Mouse (Mus musculus) 3134 (cell line): ENCODE measurements at regions not wholly inside any gene's neighbourhood (a gene's known extent, or its start where the extent isn't known, plus 50 kb on each side); places are given as distances from the start of the nearest gene placed in this dataset.

Experiments
- DNase-seq: peaks from one replicate; pipeline ENCODE4 v3.0.0-alpha.2; 2011; ENCODE audit warnings: low spot score; ENCODE audit not compliant: insufficient read length; ENCODE audit errors: extremely low read depth

DNA sequence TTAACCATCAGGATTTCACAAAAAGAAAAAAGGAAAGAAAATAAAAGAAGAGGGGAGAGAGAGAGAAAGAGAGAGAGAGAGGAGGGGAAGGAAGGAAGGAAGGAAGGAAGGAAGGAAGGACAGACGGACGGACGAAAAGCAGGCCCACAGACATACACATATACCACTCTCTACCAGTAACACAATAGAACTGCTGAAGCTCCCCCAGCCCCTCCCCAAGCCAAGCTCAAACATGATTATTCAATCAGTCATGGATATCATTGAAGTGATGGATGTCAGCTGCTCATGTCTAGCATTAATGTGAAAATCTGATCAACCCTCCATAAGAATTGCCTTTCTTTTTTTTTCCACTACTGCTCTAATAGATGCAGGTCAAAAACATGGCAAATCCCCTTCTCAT is 161.2 kb downstream of the Mreg start:
- DNase-seq: no peak

DNA sequence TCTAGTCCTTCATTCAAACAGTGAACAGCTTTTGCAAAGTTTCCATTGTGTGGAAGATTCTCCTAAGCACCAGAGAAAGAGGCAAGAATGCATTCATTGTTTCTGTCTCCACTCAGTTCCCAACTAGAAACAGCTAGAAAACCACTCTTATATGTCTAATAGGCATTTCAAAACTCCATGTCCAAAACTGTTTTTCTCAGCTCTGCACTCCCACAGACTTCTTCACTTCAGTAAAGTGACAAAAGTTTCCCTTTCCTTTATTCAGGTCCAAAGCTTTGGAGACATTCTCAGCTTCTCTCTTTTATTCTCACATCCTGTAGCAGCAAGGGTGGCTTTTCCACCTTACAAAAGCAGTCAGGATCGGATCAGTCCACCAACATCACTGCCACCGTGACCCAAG is 166.0 kb downstream of the Mreg start:
- no peak for DNase-seq

DNA sequence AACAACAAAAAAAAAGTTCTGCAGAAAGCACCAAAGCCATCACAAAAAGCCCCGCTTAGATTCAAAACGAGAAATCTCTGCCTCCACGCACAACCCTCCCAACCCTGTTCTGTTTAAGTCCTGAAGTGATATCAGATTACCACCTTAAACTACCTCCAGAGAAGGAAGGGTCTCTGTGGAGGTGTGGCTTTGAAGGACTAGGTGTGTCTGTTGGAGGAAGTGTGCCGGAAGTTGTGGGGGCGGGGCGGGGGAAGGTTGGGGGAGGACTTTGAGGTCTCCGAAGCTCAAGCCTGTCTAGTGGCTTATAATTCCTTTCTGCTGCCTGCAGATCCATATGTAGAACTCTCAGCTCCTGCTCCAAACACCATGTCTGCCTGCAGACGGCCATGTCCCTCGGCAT is 173.6 kb downstream of the Mreg start:
- no peak for DNase-seq

DNA sequence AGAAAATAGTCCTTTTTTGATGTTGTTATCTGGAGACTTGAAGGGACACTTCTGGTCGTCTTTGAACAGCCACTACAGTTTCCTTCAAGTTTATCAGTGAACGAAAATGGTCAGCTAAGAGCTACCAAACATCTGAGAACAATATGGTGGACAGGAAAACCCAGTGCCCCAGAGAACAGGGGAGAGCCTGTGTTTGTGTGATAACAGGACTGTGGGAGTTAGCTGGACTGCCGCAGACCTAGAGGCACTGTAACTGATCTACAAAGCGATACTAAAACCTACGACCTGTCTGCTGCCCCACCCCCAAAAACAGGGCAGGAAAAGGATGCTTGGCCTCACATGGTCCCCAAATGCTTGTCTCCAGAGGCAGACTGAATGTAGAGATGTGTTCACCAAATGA is 175.5 kb downstream of the Mreg start:
- no peak for DNase-seq

DNA sequence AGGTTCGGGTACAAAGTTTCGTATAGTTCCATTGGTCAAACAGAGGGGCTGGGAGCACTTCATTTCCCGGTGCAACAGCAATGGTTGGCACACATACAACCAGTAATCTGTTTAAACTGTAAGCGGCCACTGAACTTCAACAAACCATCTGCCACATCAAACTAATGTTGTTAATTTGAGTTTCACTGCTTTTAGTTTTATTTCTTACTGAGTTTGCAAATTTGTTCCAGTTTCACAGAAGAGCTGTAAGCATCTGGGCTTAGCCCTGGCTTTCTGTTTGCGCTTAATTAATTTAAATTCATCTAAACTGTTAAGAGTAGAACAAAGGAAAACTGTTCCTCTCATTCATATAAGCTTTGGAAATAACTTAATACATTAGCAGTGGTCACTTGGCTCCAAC is 176.0 kb downstream of the Mreg start:
- DNase-seq: no peak

DNA sequence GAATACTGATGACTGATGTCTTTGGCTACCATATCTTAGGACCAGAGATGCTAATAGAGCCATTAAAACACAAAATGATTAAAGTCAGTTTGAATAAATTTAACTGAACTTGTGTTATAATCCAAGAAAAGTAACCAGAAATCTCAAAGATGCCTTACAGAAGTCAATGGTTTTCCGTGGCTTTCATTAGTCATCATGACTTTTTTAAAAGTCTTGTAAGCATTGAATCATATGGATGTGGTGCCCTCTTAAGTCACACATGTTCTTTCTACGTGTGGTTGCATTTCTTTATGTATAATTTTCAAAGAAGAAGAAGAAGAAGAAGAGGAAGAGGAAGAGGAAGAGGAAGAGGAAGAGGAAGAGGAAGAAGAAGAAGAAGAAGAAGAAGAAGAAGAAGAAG is 178.2 kb downstream of the Mreg start:
- DNase-seq: no peak

DNA sequence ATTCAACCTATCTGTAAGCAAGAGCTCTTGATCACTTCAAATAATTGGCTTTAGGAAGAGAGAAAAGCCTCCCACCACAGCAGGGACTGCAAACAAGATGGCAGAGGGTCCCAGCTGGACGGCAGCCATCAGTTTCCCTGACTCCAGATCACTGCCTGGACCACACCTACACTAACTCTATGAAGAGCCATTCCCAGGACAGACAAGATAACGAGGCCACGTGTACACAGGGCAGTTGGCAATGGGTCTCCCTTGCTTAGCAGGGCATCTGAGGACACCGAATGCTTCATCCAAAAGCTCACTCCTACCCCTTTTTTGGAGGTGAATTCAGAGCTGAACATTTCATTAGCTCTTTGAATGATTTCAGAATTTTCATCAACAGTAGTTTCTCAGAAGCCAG is 179.9 kb downstream of the Mreg start:
- no peak for DNase-seq

DNA sequence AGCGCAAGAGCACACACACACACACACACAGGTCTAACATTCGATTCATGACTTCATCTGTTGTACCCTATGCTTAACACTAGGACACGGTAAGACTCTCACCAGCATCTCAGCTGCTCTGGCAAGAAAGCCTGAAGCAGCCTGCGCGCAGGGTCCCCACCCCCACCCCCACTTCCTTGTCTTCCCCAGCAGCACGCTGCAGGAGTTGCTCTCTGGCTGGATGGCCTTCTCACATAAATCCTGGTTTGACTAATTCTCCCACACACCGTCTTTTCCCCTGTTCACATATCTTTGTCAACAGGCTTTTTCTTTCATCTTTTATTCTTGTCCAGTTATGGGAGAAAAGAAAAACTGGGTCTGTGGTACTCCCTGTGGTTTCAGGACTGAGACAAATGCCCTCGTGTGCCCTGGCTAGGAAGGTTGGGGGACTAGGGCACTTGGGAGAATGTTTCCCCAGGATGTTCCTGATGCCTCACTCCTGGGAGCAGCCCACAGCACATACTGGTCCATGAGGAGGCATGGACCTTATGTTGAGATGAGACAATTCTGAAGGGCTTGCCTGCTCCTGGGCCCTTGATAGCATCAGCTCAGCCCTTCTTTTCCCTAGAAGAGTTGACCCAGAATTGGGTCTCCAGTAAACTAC is 181.2 kb downstream of the Mreg start:
- DNase-seq: no peak

DNA sequence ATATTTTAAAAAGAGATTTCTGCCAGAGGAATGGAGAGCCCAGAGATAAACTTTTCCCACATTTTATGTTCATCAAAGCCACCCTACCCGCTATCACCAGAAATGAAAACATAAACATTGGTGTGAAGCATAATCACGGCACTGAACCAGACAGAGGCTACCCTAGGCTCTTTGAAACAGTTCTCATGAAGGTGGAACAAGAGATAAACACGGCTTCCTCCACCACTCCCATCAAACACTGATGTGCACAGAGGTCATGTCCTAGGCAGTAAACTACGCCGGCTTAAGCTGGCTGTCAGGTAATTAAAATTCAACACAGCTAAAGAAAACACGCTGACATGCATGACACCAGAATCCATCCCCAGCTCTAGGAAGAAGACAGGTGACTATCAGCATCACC is 182.5 kb downstream of the Mreg start:
- DNase-seq: no peak

DNA sequence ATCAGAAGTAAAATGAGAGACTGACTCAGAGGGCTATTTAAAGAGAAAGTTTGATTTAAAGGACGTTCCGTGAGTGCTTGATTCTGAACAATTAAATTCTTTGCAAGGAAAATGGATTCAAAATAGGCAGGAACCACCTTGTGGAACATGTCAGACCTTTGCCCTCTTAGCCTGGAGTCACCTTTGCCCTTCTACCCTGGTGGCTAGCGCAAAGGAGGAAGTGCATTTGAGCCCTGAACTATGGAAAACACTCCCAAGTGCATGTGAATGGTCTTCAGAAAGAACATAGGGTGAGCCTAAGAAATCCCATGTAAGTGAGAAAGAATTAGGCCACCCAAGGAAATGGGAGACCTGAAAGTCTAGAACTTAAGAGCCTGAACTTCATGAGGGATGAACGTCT is 185.2 kb downstream of the Mreg start:
- DNase-seq: no peak

DNA sequence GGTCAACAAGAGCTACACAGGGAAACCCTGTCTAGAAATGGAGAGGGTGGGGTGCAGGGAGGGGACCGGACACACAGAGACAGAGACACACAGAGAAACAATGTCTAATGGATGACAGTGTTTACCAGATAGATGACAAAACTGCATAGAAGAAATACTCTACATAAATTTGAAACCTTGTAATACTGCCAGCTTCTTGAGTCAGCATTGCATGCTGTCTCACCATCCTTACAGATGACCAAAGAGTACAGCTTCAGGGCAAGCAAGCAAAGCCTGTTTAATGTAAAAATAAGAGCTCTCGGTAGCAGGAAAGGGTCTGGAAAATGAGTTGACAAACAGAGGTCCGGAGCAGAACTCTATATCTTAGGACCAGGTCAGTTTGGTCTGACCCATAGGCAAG is 189.5 kb downstream of the Mreg start:
- no peak for DNase-seq

DNA sequence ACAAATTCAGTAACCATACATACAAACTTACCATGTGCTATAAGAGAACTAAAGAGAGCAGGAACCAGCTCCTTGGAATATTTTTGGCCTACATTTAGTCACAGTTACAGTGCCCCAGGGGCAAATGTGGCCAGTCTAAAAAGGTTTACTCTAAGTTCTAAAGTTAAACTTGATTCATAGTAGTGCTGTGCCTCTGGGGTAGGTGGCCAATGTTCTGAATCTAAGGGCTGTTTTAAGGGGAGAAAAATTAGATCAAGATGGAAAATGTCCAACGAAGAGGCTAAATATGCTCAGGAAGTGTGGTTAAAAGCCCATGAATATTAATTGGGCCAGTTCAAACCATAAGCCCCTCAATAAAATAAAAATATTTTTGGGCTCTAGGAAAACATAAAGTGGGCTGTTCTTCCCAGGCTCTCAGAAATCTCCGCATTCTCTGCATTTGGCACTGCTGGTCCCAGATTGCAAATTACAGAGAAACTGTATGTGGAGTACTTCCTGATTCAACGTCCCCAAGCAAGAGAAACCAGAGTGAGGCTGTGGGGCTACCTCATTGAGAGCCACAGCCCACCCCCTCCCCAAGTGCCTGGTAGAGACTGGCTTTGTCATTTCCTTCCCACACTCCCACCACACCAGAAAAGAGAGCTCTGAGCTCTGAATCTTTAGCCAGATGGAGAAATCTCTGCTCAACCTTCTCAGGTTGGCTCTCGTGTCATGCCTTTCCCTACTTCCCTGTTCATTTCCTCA is 193.5 kb downstream of the Mreg start:
- DNase-seq: no peak

DNA sequence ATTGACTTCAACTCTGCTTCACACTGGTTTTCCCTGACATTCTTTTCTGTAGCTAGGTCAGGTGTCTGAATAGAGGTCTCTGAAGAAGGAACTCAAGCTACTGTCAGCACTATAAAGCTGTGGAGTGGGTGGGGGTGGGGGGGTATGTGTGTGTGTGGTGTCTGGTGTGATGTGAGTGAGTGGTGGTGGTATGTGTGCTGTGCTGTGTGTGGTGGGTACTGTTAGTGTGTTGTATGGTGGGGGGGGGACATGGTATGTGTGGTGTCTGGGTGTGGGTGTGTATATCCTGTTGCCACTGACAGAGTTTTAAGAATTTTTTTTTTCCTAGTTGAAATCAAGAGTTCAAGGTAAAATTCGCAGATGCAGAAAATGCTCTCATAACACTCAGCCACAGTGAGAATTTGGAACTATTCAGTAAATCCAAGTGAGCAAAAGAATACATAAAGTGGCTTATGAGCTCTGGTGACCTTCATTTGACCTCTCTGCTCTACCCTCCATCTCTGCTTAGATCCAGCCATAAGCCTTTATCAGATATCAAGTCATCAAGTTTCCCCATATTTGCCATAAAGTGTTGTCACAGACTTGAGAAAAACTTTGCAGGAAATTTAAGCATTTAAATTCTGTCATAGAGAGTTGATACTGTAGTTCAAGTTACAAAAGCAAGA is 194.2 kb downstream of the Mreg start:
- no peak for DNase-seq

DNA sequence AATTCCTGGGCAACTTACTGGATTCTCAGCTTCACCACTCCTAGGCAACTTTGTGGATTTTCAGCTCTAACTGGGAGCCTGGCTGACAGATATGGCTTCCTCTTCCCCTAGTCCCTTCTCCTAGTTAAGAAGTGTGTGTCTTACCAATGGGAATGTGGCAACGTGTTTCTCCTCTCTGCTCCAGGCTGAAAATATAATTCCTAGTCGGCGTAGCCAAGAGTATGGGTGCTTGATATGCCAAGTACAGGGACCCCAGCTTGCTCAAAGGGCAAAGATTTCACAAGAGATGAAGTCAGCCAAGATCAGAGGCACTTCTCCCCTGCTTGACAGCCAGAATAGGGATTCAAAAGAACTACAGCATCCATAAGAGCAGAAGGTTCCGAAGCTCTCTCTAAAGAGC is 196.6 kb downstream of the Mreg start:
- no peak for DNase-seq

DNA sequence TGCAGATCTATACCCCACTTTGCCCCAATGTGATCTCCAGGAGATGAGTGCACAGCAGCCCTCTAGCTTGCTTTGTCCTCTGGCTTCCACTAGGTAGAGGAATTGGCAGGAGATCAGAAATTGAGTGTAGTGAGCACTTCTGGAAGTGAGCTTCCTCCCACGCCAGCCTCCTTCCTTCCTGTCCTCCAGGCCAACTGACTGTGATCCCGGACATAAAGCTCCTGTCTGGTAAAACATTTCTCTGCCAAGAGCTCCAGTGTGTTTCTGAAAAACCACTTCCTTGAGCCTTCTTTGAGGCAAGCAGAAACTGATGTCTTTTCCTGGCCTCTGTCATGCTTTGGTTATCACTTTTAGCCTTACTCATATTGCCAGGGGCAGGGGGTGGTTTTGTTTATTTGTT is 197.5 kb downstream of the Mreg start:
- DNase-seq: no peak

DNA sequence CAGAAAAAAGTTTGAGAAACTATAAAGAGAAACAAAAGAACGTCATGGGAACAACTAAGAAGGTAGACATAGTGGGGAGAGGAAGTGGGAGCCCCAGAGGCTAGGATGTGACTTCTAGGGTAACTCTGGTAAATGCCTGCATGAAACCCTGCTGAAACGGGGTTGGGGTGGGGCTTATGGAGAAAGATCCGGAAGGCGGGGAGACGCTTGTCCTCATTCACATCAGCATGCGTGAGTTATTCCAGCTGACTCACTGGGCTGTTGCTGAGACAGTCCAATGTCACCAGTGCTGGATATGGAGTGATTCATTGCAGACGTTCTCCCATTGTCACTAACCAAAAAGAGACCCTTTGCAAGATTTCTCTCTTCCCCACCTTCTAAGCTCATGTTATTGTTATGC is 198.2 kb downstream of the Mreg start:
- DNase-seq: peak; percentile 59

DNA sequence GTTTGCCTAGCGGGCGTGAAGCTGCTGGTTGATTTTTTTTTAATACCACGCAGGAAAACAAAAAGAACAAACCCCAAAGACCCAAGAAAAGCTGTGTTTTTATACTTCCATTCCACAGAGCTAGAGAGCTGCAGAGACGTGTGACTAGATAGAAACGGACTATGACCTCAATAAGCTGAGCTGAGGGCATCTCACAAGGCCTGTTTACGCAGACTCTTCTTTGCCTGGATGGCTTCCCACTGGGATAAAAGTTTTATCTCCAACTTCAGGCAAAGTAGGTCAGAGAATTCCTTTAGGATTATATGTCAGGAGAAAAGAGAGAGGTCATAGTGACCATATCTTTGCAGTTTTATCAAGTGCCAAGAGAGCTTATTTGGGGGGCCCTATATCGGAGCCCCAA is 199.4 kb downstream of the Mreg start:
- no peak for DNase-seq

DNA sequence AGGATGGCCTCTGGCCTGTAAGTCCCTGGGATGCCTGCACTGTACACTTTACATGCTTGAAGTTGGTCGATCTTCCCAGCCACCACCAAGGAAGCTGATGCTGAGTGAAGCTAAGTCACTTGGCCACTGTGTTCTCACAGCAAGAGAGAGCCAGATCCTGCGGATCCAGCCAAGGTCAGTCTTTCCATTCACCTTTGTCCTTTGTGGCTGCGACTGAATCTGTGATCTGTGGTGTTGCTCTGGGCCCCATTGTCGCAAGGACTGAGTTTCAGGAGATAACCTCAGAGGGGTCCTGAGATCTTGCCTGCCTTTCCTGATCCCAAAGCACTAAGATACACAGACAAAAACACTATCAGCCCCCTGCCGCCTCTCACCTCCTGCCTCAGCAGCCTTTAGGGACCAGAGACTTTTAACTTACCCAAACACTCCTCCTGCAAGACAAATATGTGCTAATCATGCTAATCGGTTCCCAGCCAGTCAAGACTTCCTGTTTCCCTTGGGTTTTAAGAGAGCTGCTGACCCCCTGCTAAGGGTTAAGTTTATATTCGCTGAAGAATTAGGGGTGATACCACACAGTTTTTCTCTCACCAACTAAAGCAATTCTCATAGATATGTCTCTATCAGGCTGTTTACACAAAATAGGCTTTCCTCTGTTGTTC is 202.7 kb downstream of the Mreg start:
- no peak for DNase-seq

DNA sequence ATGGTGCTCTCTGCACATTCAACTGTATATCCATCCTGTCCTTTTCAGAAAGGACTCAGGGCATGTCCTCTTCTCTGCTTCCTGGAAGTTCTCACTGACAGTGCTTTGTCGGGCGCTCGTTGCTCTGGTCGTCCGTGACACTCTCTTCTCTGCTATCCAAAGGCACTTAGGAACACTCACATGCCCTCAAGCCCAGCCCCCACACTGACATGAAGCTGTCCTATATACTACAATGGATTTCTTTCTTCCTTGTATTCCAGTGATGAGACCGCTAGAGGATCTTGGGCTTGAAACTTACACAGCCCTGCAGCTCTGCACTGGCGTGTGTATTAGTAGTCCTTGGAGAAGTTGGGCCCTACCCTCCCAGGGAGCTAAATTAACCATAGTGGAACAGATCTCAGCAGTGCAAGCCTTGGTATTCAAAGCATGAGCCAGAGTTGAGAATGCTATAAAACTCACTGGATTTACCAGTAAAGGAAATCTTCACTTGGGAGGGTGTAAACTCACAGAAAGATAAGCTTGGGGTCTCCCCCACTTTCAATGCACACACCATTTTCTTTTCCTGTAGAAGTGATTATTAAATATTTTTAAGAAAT is 205.3 kb downstream of the Mreg start:
- no peak for DNase-seq

DNA sequence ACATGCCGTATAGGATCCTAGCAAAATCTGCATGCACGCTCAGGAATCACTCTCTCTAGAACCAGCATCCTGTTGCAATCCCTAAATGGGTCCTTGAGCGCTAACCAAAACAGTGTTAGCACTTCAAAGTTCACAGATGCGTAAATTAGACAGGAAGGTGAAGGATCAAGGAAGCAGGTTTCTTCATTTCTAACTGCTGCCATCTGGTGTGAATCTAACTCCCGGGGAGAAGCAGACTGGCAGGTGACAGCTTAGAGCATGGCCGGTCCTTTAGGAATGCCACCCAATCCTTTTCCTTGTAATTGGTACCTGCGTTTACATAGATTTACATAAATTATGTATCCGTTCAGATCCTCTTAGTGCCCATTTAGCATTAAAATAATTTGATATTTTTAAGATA is 206.2 kb downstream of the Mreg start:
- DNase-seq: no peak

DNA sequence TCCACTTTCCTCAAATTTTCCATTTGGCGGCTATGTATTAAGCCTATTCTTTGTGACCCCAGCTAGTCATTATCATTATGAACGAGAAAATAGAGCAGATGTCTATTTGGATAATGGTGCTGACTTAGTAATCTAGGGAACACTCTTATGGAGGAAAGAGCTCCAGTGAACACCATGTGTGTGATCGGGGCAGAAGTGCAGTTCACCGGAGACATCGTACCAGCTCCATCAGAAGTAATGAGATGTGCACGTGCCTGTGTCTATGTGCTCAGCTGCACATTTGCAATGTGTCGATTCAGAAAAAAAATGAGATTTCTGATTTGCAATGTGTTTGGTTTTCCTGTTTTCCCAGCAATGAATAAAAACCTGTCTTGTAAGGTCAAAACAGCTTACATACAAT is 206.6 kb downstream of the Mreg start:
- DNase-seq: no peak
